Mouse (Mus musculus) naive thymus-derived CD4-positive, alpha-beta T cell, adult 2 months (primary cell): ENCODE measurements around the gene Ceacam5.

ENCODE experiments used
- DNase-seq: peaks from one replicate; pipeline ENCODE4 v3.0.0-alpha.2; 2011; ENCODE audit warnings: low read depth

Ceacam5 gene

GRCm38 (mm10) chr7:17712938-17713337 lies at the start of gene Ceacam5:
Ceacam5 (plus strand) TSS chr7:17713238.
- DNase-seq = no peak
